Mouse (Mus musculus) embryonic stem cell, embryonic (primary cell): ENCODE data around the gene Ess2.

ENCODE experiments used
- CTCF ChIA-PET, 4 experiments: fragments of 300-600 bp in 2 of 4; fragments of 350-600 bp in 2 of 4; sonication (Branson Sonifier 250); formaldehyde crosslinking; loops; one replicate each; lab custom pipeline; 2022; ENCODE audit warnings: inconsistent platforms in 2 of 4; lab: Charles Lee
- POLR2A ChIA-PET, 4 experiments: fragments of 300-600 bp in 2 of 4; fragments of 350-600 bp in 2 of 4; sonication (Branson Sonifier 250); formaldehyde crosslinking; loops; one replicate each; lab custom pipeline; 2022; ENCODE audit warnings: antibody characterized with exemption in 4 of 4, inconsistent platforms in 1 of 4; lab: Charles Lee

Gene Ess2

DNA sequence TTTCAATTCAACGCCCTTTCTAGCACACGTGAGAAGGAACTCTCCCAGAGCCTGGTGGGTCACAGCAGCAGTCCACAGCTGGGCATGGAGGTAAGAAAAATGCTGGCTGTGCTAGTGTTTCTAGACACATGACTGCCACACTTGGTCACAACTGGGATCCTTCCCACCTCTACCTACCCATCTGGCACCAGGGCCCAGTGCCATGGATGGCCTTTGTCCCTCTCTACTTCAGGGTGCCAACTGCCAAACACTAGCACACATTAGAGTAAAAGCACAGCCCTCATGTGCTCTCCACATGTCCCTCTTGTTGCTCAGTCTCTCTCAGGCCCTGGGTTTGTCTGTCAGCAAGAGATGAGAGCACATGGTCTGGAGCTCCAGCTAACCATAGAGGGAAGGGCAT lies 18.5 kb upstream of the Ess2 start:
- POLR2A ChIA-PET = interaction anchor here in 3 of 4 experiments (0.6 to 11.3 kb wide), 58 partner anchors 8 to 818 kb away, joined by 3 to 180 read pairs (median 8); partner anchors contain the start of genes Gm20518 (in 3 of the 3), Gsc2 (in 3 of the 3), Ess2 (in 2 of the 3) and Dgcr2 (in 1 of the 3)
- CTCF ChIA-PET = interaction anchor here (0.7 to 4.1 kb wide), 16 partner anchors 9 to 514 kb away, joined by 3 to 61 read pairs (median 11); partner anchors contain the start of genes Dgcr6 (in 1 of the 4) and Gsc2 (in 1 of the 4)

DNA sequence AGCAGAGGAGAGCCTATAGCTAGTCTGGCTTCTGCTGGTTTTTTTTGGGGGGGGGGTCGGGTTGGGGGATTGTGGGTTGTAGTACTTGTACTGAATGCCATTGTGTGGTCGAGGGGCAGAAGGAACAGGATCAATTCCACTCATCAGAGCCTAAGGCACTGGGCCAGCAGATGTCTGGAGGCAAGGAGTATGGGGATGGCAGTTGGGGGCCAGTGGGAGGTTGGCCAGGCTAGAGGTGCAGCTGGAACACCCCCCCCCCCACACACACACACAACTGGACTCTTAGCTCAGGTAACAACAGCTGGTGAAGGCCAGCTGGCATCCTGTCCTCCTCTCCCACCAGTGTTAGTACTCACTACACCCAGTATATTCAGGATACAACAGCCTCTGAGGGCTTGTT lies 18.1 kb upstream of the Ess2 start:
- ChIA-PET CTCF (interaction anchor here (0.6 to 4.1 kb wide), 32 partner anchors 9 to 689 kb away, joined by 3 to 61 read pairs (median 7); partner anchors contain the start of genes Dgcr6 (in 3 of the 4), Ess2 (in 1 of the 4), Gm20518 (in 1 of the 4) and Gsc2 (in 1 of the 4)), POLR2A (interaction anchor here in 3 of 4 experiments (0.6 to 11.3 kb wide), 91 partner anchors 8 to 817 kb away, joined by 3 to 180 read pairs (median 6); partner anchors contain the start of genes Ess2 (in 3 of the 3), Gm20518 (in 3 of the 3), Gsc2 (in 3 of the 3) and Dgcr6 (in 2 of the 3))

DNA sequence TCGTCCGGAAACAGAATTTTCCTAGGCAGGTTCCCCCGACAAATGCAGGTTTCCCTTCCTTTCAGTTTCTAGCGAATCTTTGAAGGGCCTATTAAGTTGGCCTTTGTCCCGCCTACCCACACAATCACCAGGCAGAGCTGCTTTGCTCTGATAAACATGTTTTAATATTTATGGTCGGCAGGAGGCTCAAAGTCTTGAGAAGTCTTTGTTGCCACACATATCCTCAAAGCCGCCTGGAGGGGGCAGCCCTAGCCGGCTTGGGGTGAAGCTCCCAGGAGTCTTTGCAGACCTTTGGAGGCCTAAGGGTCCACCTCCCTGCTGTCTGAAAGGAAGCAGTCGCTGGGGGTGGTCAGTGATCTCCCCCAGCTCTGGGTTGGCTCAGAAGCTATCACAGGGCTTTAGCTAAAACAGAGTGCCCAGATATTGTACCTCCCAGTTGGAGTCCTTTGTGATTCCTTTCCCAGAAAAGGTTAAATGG lies 17.5 kb upstream of the Ess2 start:
- CTCF ChIA-PET = interaction anchor here (0.6 to 4.1 kb wide), 36 partner anchors 8 to 690 kb away, joined by 3 to 61 read pairs (median 7); partner anchors contain the start of genes Dgcr6 (in 3 of the 4), Ess2 (in 1 of the 4), Gm20518 (in 1 of the 4) and Gsc2 (in 1 of the 4)

DNA sequence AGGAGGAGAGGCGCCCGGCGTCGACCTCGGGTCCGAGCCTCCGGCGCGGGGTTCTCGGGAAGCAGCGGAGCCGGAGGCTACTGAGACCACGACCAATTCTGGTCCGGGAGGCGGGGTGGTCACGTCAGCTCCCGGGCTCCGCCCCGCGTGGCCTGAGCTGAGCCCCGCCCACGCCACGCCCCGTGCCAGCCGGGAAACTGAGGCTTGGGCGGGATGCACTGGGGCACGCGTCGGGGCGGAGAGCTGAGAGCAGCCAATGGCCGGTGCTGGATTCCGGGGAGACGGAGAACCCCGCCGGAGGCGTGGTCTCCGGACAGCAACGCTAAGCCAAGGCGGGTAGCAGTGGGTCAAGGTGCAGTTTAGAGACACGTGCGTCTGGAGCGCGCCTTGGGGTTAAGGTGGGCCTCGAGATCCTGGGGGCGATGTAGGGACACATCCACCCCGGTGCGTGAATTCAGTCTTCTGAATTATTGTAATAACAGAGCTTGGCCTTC lies 17.0 kb upstream of the Ess2 start, which contains the start of gene Slc25a1:
TSS of gene Slc25a1 (minus strand) at position 133 of the 494 bp plus-strand sequence.
- ChIA-PET CTCF (interaction anchor here in 3 of 4 experiments (0.6 to 4.1 kb wide), 36 partner anchors 8 to 370 kb away, joined by 3 to 61 read pairs (median 6); partner anchors contain the start of genes Dgcr6 (in 3 of the 3), Ess2 (in 2 of the 3), Gm20518 (in 1 of the 3) and Gsc2 (in 1 of the 3)), POLR2A (interaction anchor here in 3 of 4 experiments (0.6 to 11.3 kb wide), 100 partner anchors 9 to 522 kb away, joined by 3 to 180 read pairs (median 5); partner anchors contain the start of genes Dgcr6 (in 3 of the 3), Ess2 (in 3 of the 3), Gm20518 (in 3 of the 3) and Gsc2 (in 3 of the 3))

More for the DNA sequence above, 17.5 kb upstream of the Ess2 start:
- POLR2A ChIA-PET = interaction anchor here in 3 of 4 experiments (0.6 to 11.3 kb wide), 107 partner anchors 7 to 696 kb away, joined by 3 to 180 read pairs (median 5); partner anchors contain the start of genes Dgcr6 (in 3 of the 3), Ess2 (in 3 of the 3), Gm20518 (in 3 of the 3) and Gsc2 (in 3 of the 3)

DNA sequence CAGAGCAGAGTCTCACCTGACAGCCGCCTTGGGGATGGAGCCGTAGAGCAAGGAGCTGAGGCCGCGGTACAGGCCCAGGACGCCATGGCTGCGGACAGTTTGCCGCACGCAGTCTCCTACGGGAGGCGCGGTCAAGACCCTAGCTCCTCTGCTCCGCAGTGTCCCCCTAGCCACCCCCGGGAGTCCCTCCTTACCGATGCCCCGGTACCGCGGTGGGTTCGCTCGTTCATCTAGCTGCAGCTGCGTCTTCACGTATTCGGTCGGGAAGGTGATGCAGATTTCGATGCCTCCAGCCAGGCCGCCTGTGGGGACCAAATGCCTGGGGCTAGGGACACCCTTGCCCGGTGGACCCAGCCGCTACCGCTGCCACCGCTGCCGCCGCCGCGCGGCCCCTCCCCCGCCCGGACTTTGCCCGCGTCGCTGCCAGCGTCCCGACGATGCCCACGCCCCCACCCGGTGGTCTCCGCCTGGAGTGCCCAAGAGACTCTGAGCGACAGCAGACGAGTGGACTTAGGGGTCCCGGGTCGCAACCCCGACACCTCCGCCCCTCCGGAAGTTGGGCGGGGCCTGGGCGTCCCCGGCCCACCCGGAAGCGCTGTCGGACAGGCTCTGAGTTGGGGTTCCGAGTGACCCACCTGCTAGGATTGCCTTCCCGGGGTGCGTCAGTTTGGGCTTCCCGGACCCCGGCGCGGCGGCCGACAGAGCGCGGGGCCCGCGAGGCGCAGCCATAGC lies 16.4 kb upstream of the Ess2 start:
- CTCF ChIA-PET = interaction anchor here in 3 of 4 experiments (0.6 to 4.1 kb wide), 26 partner anchors 7 to 283 kb away, joined by 3 to 61 read pairs (median 7); partner anchors contain the start of genes Ess2 (in 2 of the 3), Dgcr6 (in 1 of the 3), Gm20518 (in 1 of the 3) and Gsc2 (in 1 of the 3)
- POLR2A ChIA-PET = interaction anchor here in 3 of 4 experiments (0.6 to 11.3 kb wide), 72 partner anchors 8 to 522 kb away, joined by 3 to 180 read pairs (median 6); partner anchors contain the start of genes Ess2 (in 3 of the 3), Gm20518 (in 3 of the 3), Gsc2 (in 3 of the 3) and Dgcr6 (in 2 of the 3)

DNA sequence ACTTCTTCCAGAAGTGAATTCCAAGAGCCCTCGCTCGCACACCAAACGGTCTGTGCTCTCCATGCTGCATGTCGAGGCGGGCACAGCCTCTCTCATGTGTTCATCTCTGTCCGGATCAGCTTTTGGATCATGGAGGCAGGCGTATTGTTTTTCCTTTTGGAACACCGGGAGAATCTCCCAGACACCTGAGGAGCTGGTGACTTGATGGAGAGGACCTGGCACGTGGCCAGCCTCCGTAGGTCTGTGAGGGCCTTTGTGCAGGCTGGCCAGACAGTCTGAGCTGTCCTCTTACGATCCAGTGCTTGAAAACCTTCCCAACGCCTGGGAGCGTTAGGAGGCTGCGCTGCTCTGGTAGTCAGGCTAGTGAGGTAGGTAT lies 11.0 kb upstream of the Ess2 start:
- POLR2A ChIA-PET = interaction anchor here (0.6 to 13.2 kb wide), 65 partner anchors 4 to 425 kb away, joined by 3 to 180 read pairs (median 4); partner anchors contain the start of genes Ess2 (in 3 of the 4), Ranbp1 (in 3 of the 4), Trmt2a (in 3 of the 4) and Gm20518 (in 2 of the 4)
- CTCF ChIA-PET = interaction anchor here (0.6 to 3.1 kb wide), 27 partner anchors 7 to 340 kb away, joined by 3 to 24 read pairs (median 5); partner anchors contain the start of genes Ess2 (in 2 of the 4), Dgcr6 (in 1 of the 4), Gm20518 (in 1 of the 4) and Prodh (in 1 of the 4)

DNA sequence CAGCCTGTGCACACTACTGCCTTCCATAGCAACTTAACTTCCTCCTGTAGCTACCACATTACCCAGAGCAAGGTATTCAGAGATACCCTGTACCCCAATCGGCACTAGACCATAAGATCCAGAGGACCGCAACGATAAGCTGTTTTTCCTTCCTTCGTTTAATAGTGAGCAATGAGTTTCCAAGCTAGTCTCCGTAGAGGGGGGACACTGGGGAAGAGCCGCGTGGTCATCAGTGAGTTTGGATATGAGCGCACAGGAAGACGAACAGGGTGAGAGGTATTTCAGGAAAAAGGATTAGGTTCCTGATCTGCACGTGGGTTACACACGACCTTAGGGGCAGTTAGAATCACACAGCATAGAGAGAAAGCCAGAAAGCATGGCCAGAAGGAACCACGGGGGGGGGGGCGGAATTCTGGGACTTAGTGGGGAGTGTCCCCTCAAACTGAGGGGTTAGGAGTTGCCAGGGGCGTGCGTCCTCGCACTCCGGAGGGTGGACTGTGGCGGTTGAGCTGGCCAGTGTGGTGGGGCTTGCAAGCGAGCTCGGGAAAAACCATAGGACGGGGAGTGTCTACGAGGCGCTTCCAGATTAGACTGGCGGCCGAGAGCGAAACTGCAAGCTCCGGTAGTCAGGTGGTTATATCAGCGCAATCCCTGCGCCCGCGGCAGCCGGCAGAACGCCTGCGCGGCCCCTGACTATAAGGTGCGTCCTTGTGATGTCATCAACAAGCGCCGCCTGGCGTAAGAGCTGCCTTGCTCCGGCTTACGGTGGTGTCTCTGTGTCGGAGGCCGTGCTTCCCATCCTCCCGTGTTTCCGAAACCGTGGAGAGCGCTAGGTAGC lies 10.4 kb upstream of the Ess2 start:
- POLR2A ChIA-PET = interaction anchor here (0.6 to 13.2 kb wide), 83 partner anchors 5 to 470 kb away, joined by 3 to 180 read pairs (median 4); partner anchors contain the start of genes Ess2 (in 3 of the 4), Ranbp1 (in 3 of the 4), Trmt2a (in 3 of the 4) and Gm20518 (in 2 of the 4)
- CTCF ChIA-PET = interaction anchor here (0.6 to 3.1 kb wide), 29 partner anchors 8 to 339 kb away, joined by 3 to 24 read pairs (median 5); partner anchors contain the start of genes Ess2 (in 2 of the 4), Dgcr6 (in 1 of the 4), Gm20518 (in 1 of the 4) and Prodh (in 1 of the 4)

DNA sequence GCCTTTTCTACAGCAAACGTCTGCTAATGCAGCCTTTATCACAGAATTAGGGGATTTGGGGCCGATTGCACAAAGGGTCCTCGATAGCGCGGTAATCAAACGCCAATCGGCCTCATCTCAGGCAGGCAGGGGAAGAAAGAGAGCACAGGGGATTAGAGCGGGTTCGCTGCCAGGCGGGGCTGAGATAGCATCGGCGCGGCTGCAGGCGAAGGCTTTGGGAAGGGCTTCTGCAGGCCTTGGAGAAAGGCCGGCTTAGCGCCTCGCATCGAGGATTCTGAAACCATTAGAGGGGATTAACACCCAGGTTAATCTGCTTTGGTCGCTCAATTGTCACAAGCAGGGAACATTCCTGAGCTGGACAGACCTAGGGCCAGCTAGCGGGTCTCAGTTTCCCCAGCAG lies 9.4 kb upstream of the Ess2 start:
- CTCF ChIA-PET = interaction anchor here in 3 of 4 experiments (1.4 to 3.1 kb wide), 8 partner anchors 8 to 132 kb away, joined by 5 to 24 read pairs (median 8); partner anchors contain the start of genes Dgcr6 (in 1 of the 3), Ess2 (in 1 of the 3) and Slc25a1 (in 1 of the 3)
- POLR2A ChIA-PET = interaction anchor here in 3 of 4 experiments (0.5 to 13.2 kb wide), 31 partner anchors 4 to 328 kb away, joined by 3 to 180 read pairs (median 5); partner anchors contain the start of genes Ess2 (in 2 of the 3), Gm20518 (in 2 of the 3), Ranbp1 (in 2 of the 3) and Trmt2a (in 2 of the 3)

DNA sequence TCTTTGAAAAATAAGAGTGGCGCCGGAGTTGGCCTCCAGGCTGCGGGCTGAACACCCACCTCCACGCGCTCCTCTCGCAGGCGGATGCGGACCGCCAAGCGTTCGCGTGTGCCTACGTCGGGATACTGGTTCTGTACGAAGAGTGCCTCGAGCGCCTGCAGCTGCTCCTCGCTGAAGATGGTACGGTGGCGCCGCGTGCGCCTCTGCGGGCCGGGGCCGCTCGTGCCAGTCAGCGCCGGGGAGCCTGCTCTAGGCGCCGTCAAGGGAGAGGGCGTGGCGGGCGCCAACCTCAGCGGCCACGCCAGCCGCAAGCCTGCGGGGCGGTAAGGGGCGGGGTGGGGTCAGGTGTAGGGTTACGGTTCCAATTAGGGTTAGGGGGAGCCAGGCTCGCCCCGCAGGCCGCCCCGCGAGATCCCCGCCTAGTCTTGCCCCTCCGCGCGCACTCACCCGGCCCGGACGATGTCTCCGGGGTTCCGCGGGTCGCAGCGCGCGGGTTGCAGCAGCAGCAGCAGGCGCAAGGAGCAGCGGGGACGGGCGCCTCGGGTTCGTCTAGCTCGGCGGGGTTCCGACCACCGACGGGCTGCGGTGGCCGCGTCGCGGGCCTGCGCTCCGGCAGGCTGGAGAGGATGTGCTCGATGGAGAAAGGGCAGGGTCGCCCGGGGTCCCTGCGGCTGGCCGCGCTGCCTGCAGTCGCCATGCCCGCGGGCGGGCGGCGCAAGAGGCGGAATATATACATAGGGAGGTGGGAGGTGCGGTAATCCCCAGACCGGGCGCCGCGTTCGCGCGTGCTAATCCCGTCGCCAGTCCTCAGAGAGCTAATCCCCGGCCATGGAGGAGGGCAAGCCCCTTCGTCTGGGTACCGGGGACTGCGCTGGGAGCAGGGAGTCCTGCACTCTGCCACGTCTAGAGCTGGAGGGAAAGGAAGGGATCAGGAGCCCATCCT lies 3.4 kb upstream of the Ess2 start, which contains the start of gene Gsc2:
TSS of gene Gsc2 (minus strand) at position 753 of the 943 bp plus-strand sequence.
- CTCF ChIA-PET = interaction anchor here (0.6 to 1.6 kb wide), 11 partner anchors 13 to 354 kb away, joined by 3 to 15 read pairs (median 3); partner anchors contain the start of genes Slc25a1 (in 2 of the 4), Gm20518 (in 1 of the 4) and Lrrc74b (in 1 of the 4)
- POLR2A ChIA-PET = interaction anchor here in 3 of 4 experiments (0.7 to 13.2 kb wide), 19 partner anchors 9 to 651 kb away, joined by 3 to 180 read pairs (median 5); partner anchors contain the start of genes Gm20518 (in 3 of the 3), Slc25a1 (in 3 of the 3) and Dgcr6 (in 1 of the 3)

DNA sequence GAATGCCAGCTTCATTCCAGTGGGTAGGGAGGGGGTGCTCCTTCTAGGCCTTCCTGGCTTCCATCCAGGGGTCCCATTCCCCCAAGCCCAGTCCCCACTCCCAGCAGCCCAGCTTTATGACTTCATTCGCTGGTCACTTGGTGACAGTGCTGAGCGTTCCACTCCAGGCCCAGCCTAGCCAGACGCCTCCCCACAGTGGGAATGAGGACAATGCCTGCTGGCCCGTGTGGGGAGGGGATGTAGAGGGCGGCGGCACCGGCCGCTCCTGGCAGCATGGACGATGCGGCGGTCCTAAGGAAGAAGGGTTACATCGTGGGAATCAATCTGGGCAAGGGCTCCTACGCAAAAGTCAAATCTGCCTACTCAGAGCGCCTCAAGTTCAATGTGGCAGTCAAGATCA lies 12.7 kb downstream of the Ess2 start, which contains the start of the genes Dgcr2 and Tssk2:
TSS of gene Dgcr2 (minus strand) at position 101 of the 400 bp plus-strand sequence.
TSS of gene Tssk2 (plus strand) at position 176 of the 400 bp plus-strand sequence.
- ChIA-PET CTCF (no interaction called here), POLR2A (interaction anchor here in 1 of 4 experiments (1.2 to 1.6 kb wide), 3 partner anchors 9 to 32 kb away, joined by 3 read pairs; no protein-coding TSS in a partner anchor)

DNA sequence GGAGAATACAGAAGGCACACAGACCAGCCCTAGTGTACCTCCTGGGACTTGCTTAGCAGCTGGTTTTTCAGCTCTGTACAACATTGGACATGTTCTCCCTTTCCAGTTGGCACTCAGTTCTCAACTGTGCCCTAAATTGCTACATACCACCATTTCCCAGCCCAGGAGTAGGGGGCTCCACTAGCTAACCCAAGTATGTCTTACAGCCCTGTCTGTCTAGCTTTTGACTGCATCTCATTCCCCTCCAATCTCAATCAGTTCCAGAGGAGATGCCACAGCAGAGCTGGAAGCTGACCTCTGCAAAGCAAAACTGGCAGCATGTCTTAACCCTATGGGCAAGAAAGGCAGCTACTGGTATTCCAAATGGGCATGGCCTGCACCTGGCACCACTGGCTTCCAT lies 15.1 kb downstream of the Ess2 start:
- POLR2A ChIA-PET = interaction anchor here in 2 of 4 experiments (0.6 to 2.4 kb wide), 8 partner anchors 10 to 549 kb away, joined by 3 to 8 read pairs (median 4); partner anchors contain the start of genes Gsc2 (in 1 of the 2) and Slc25a1 (in 1 of the 2)
- CTCF ChIA-PET = no interaction called here

DNA sequence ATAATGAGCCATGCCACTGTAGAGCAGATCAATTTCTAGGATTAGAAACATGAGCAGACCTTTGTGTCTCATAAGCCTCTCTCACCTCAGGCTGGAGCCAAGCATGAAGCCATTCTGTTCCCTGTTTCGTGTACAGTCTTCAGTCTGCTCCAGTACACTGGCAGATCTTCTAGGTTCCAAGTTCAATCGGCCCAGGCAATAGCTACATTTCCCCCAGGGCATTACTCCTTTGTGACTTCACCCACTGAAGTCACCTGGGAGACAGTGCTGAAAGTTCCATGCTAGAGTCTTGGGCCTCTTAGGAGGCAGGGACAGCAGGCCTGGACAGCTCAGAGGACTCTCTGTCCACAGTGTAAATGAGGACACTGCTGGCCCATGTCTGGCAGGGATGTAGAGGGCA lies 17.2 kb downstream of the Ess2 start, which contains the start of gene Tssk1:
TSS of gene Tssk1 (plus strand) at position 301 of the 400 bp plus-strand sequence.
- ChIA-PET POLR2A (interaction anchor here in 2 of 4 experiments (0.6 to 2.4 kb wide), 4 partner anchors 9 to 195 kb away, joined by 3 to 8 read pairs (median 6); no protein-coding TSS in a partner anchor), CTCF (no interaction called here)

DNA sequence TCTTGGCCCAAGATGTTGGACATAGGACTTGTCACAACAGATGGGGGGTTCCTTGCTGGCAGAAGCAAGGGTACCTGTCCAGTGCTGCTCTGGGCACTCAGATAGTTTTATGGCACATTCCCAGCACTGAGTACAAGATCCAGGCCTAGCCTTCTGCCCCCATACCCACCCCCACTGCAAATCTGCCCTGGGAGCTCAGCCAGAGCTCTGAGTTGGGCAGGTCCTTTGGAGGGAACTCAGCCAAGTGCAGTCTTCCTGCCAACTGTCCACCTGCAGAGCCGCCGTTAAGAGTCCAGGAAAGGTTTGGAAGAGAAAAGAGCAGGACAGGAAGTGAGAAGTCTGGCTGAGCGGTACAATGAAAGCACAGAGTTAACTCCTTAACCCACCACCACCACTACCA lies 18.5 kb downstream of the Ess2 start:
- ChIA-PET POLR2A (interaction anchor here (1.1 to 4.6 kb wide), 43 partner anchors 7 to 362 kb away, joined by 3 to 52 read pairs (median 7); partner anchors contain the start of genes Ess2 (in 3 of the 4), Slc25a1 (in 3 of the 4), Gsc2 (in 1 of the 4) and Thap7 (in 1 of the 4)), CTCF (interaction anchor here in 2 of 4 experiments (1.4 to 2.8 kb wide), 7 partner anchors 36 to 318 kb away, joined by 4 to 14 read pairs (median 5); partner anchors contain the start of gene Slc25a1 (in 1 of the 2))
